Mouse (Mus musculus) embryo, embryonic 11.5 days (tissue): ENCODE data around the gene Tmem139.

Source experiments
- DNase-seq: peaks from one replicate; pipeline ENCODE4 v3.0.0-alpha.2; 2012; ENCODE audit warnings: low read depth, low spot score

Tmem139 gene

DNA sequence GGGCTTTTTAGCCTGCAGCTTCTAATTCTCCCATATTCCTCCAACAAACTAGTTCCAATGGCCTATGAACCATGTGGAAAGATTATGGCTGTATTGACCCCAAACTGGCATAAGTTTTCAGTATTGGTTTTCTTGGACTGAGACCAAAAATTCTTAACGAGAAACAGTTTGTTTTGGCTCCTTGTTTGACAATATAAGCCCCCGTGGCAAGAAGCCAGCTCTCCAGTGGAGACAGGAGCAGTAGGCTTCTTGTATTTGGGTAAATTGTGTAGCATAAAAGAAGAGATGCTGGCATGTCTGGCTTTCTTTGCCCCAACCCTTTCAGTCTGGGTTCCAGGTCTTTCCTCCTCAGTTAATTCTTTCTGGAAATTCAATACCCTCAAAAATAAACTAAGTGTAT lies 14.4 kb downstream of the Tmem139 start:
- no peak for DNase-seq

GRCm38 (mm10) chr6:42282865-42283528 lies 21.2 kb downstream of the Tmem139 start:
- no peak for DNase-seq

GRCm38 (mm10) chr6:42286448-42286847 lies 24.7 kb downstream of the Tmem139 start, which contains the start of gene Clcn1:
TSS of gene Clcn1 (plus strand) at chr6:42286685.
- DNase-seq: no peak

- DNase-seq: no peak
Measured at GRCm38 (mm10) chr6:42287562-42287961, 25.8 kb downstream of the Tmem139 start.

DNA sequence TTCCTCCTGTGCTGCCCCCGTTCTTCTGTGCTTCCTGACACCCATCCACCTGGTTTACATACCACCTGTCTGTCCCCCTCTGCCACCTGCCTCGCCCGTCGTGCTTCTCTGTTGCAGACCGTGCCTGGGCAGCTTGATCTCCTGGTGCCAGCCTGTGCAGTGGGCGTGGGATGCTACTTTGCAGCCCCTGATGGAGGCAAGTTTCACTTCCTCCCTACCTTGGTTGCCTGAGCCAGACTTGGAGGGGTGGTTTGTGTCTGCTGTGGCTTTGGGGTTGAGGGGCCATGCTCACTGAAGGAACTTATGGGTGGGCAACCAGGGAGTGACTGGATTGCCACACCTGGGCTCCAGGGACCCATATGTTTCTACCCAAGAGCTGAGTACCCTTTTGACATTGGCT lies 31.6 kb downstream of the Tmem139 start:
- no peak for DNase-seq

GRCm38 (mm10) chr6:42295549-42296094 lies 33.9 kb downstream of the Tmem139 start:
- no peak for DNase-seq

DNA sequence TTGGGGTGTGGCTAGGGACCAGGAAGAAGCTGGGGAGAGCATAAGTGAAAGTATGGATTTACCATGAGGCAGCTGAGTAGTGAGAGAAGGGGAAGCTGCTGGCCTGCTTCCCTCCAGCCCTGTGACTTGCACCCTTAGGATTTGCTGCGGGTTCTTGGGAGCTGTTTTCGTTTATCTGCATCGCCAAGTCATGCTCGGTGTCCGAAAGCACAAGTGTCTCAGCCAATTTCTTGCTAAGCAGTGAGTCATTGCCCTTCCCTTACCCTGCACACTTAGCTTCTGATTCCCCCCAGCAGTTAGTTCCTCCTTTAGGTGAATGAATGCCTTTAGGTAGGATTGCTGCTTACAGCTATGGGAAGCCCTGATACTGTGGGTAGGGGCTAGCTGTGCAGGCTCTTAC lies 37.6 kb downstream of the Tmem139 start:
- no peak for DNase-seq

GRCm38 (mm10) chr6:42309816-42310378 lies 48.1 kb downstream of the Tmem139 start:
- DNase-seq: no peak

DNA sequence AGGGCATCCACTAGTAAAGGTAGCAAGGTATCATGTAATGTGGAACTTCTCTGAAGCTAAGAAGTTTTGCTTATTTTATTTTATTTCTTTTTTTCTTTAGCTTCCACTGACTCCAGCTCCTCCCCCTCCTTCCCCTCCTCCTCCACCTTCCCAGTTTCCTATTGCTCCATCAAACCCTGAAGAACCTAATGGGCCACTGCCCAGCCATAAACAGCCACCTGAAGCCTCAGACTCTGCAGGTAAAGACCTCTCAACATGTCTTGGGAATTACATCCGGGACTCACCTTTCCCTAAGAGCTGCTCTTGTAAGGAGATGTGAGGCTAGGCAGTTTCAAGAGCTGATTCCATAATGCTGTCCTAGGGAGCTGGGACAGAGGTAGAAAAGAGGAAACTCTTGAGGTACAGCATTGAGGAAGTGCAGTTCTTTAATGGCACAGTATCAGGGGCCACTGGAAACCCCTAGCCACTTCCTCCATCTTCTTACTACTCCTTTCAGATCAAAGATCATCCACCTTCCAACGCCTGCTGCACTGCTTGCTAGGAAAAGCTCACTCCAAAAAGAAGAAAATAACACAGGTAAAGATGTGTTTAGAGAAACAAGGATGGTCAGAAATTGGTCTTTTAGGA lies 48.8 kb downstream of the Tmem139 start:
- no peak for DNase-seq
